Mouse (Mus musculus): Measurements from ENCODE around the gene Akna. TPM values are rescaled to one million over a fixed set of nuclear protein-coding genes. Genes with fewer than 3 reads are reported as not detected.
A peak's percentile ranks its signal among the peaks of the same experiment; 100 is the strongest.

Gene Akna
- polyA plus RNA-seq, 1 experiment = 6.7 TPM

DNA sequence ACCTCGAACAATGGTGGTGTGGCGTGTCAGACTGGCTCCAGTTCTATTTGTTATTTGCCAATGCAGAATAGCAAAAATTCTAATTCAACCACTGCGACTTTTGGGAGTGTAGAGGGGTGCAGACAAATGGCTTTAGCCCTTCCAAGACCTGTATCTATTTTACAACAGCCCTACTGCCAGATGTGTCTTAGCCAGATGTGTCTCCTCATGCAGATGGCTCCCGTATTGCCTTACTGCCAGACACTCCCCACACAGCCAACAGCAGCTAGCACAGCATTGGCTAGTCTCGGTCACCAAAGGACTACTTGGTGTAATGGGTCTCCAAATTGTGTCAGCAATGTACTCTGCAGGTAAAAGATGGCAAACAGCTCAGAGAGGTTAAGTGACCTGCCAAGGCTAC lies 8.1 kb upstream of the Akna start:
- Histone ChIP-seq H3K4me1 (ENCODE audit: control insufficient read depth, insufficient read depth, low read length) (no peaks in the 10 kb centered on the region), H3K4me3 (ENCODE audit: insufficient read depth, low read length) (no peak overlapping the region), H3K27ac (ENCODE audit: insufficient read depth, low read length) (no peak overlapping the region)
- TF ChIP-seq POLR2A (IDR thresholded peaks at IDR 0.05; ENCODE audit: low read depth, low read length) (no peak), CTCF (IDR thresholded peaks at IDR 0.05; ENCODE audit: borderline replicate concordance, insufficient read depth, low read length) (no peak)

GRCm38 (mm10) chr4:63410583-63410934 lies 7.4 kb upstream of the Akna start:
- TF ChIP-seq CTCF (IDR thresholded peaks at IDR 0.05; ENCODE audit: borderline replicate concordance, insufficient read depth, low read length) = no peak
- no peak for TF ChIP-seq POLR2A (IDR thresholded peaks at IDR 0.05; ENCODE audit: low read depth, low read length)
- H3K4me1 ChIP-seq (ENCODE audit: control insufficient read depth, insufficient read depth, low read length) = no peaks in the 10 kb centered on the region
- no peak overlapping the region for H3K27ac ChIP-seq (ENCODE audit: insufficient read depth, low read length)

GRCm38 (mm10) chr4:63409908-63410582 lies 6.9 kb upstream of the Akna start:
- Histone ChIP-seq H3K4me3 (ENCODE audit: insufficient read depth, low read length) (peak overlapping the region; percentile 61), H3K4me1 (ENCODE audit: control insufficient read depth, insufficient read depth, low read length) (no peaks in the 10 kb centered on the region), H3K27ac (ENCODE audit: insufficient read depth, low read length) (peak overlapping the region; percentile 78)
- no peak for TF ChIP-seq CTCF (IDR thresholded peaks at IDR 0.05; ENCODE audit: borderline replicate concordance, insufficient read depth, low read length)
- TF ChIP-seq POLR2A (IDR thresholded peaks at IDR 0.05; ENCODE audit: low read depth, low read length) = peak; percentile 94

More at GRCm38 (mm10) chr4:63410583-63410934, 7.4 kb upstream of the Akna start:
- H3K4me3 ChIP-seq (ENCODE audit: insufficient read depth, low read length) = peak overlapping the region; percentile 61

- H3K4me1 ChIP-seq (ENCODE audit: control insufficient read depth, insufficient read depth, low read length) = no peaks in the 10 kb centered on the region
- H3K27ac ChIP-seq (ENCODE audit: insufficient read depth, low read length) = peak overlapping the region; percentile 78
- TF ChIP-seq CTCF (IDR thresholded peaks at IDR 0.05; ENCODE audit: borderline replicate concordance, insufficient read depth, low read length) (no peak), POLR2A (IDR thresholded peaks at IDR 0.05; ENCODE audit: low read depth, low read length) (peak; percentile 63; the same call in 1 of the 2 replicates)
- H3K4me3 ChIP-seq (ENCODE audit: insufficient read depth, low read length) = peak overlapping the region; percentile 61
Measured at GRCm38 (mm10) chr4:63409317-63409907, 6.3 kb upstream of the Akna start.

DNA sequence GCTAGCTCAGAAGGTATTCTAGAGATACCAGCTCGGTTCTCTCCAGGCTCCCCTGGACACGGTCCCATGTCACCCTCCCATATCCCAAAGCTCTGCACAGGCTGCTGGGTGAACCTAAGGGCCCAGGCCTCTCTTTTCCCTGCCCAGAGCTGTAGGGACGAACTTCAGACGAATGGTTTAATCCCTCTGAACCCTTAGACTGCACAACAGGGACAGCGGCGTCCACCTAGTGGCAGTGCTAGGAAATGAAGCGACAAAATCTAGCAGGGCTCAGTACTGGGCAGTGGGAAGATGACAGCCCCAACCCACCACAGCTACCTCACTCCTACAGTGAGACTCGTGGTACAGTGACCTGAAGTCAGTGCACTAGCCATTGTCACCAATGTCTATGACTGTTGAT lies 5.5 kb upstream of the Akna start:
- Histone ChIP-seq H3K4me3 (ENCODE audit: insufficient read depth, low read length) (0 out of 2 replicates have a peak overlapping the region, but pooled peaks have one; percentile 61), H3K27ac (ENCODE audit: insufficient read depth, low read length) (peak overlapping the region; percentile 77), H3K4me1 (ENCODE audit: control insufficient read depth, insufficient read depth, low read length) (peaks cover 4% of the 10 kb centered on the region)
- TF ChIP-seq CTCF (IDR thresholded peaks at IDR 0.05; ENCODE audit: borderline replicate concordance, insufficient read depth, low read length) = peak; percentile 72; the same call in 1 of the 2 replicates
- peak; percentile 37; the same call in 1 of the 2 replicates for TF ChIP-seq POLR2A (IDR thresholded peaks at IDR 0.05; ENCODE audit: low read depth, low read length)

DNA sequence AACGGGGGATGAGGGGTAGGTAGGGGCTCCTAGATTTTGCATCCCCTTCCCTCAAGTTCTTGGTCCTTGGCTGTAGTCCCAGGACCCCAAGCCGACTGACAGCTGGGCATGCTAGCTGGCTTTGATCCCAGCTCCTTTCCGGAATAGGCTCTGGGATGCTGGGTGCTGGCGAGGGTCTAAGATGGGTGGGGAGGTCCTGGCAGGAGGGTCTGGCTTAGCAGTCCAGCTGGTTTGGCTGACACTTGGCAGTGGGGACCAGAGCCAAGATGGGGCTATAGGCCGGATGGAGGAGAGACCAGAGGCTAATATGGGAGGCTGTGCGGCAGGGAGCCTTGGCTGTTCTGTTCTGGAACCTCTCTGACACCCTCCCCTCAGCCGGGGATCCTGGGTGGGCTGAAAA lies 5.1 kb upstream of the Akna start:
- Histone ChIP-seq H3K4me3 (ENCODE audit: insufficient read depth, low read length) (no peak overlapping the region), H3K27ac (ENCODE audit: insufficient read depth, low read length) (no peak overlapping the region), H3K4me1 (ENCODE audit: control insufficient read depth, insufficient read depth, low read length) (peaks cover 8% of the 10 kb centered on the region)
- no peak for TF ChIP-seq POLR2A (IDR thresholded peaks at IDR 0.05; ENCODE audit: low read depth, low read length)
- no peak for TF ChIP-seq CTCF (IDR thresholded peaks at IDR 0.05; ENCODE audit: borderline replicate concordance, insufficient read depth, low read length)

GRCm38 (mm10) chr4:63405683-63406082 lies 2.5 kb upstream of the Akna start:
- no peak for TF ChIP-seq POLR2A (IDR thresholded peaks at IDR 0.05; ENCODE audit: low read depth, low read length)
- TF ChIP-seq CTCF (IDR thresholded peaks at IDR 0.05; ENCODE audit: borderline replicate concordance, insufficient read depth, low read length) = no peak
- Histone ChIP-seq H3K27ac (ENCODE audit: insufficient read depth, low read length) (no peak overlapping the region), H3K4me1 (ENCODE audit: control insufficient read depth, insufficient read depth, low read length) (peaks cover 19% of the 10 kb centered on the region), H3K4me3 (ENCODE audit: insufficient read depth, low read length) (no peak overlapping the region)

DNA sequence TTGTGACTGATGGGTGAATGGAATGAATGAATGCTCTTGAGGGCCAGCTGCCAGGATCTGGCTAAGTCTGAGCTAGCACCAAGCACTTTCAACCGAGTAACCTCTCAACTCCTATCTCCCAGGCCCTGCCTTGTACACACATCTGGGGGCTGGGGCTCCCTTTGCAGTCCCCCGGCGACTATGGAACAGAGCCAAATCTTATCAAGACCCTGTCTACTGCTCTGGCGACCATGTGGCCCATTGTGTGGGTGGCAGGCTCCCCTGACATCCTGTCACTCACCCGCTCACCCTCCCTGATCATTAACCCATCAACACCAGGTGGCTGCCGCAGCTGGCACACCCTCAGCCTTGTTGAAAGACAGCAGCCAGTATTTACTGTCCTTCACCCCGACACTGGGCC lies 1.9 kb upstream of the Akna start:
- no peak overlapping the region for H3K4me3 ChIP-seq (ENCODE audit: insufficient read depth, low read length)
- peaks cover 21% of the 10 kb centered on the region for H3K4me1 ChIP-seq (ENCODE audit: control insufficient read depth, insufficient read depth, low read length)
- no peak for TF ChIP-seq POLR2A (IDR thresholded peaks at IDR 0.05; ENCODE audit: low read depth, low read length)
- no peak for TF ChIP-seq CTCF (IDR thresholded peaks at IDR 0.05; ENCODE audit: borderline replicate concordance, insufficient read depth, low read length)
- no peak overlapping the region for H3K27ac ChIP-seq (ENCODE audit: insufficient read depth, low read length)

- Histone ChIP-seq H3K4me3 (ENCODE audit: insufficient read depth, low read length) (no peak overlapping the region), H3K4me1 (ENCODE audit: control insufficient read depth, insufficient read depth, low read length) (peaks cover 21% of the 10 kb centered on the region), H3K27ac (ENCODE audit: insufficient read depth, low read length) (no peak overlapping the region)
- TF ChIP-seq CTCF (IDR thresholded peaks at IDR 0.05; ENCODE audit: borderline replicate concordance, insufficient read depth, low read length) = no peak
- no peak for TF ChIP-seq POLR2A (IDR thresholded peaks at IDR 0.05; ENCODE audit: low read depth, low read length)
Measured at GRCm38 (mm10) chr4:63404205-63404604, 1.1 kb upstream of the Akna start.

DNA sequence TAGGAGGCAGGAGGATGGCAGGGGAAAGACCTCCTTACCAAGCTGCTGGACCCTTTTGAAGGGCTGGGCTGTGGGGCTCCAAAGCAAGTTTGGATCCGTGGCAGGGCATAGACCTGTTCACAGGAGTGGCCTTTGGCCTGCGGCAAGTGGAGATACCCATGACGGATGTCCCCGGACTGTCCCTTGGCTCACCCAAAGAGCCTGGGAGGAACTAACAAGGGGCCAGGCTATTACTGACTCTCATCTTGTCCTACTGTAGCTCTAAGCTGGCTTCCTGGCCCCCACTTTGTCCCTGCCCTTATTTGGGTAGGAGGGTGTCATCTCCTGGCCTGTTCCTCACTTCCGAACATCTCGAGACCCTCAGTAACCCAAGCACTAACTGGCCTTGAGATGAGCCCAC lies 596 bp downstream of the Akna start:
- TF ChIP-seq POLR2A (IDR thresholded peaks at IDR 0.05; ENCODE audit: low read depth, low read length) (no peak), CTCF (IDR thresholded peaks at IDR 0.05; ENCODE audit: borderline replicate concordance, insufficient read depth, low read length) (no peak)
- H3K4me3 ChIP-seq (ENCODE audit: insufficient read depth, low read length) = peak overlapping the region; percentile 1; the same call in 1 of the 2 replicates
- peaks cover 29% of the 10 kb centered on the region for H3K4me1 ChIP-seq (ENCODE audit: control insufficient read depth, insufficient read depth, low read length)
- peak overlapping the region; percentile 72 for H3K27ac ChIP-seq (ENCODE audit: insufficient read depth, low read length)
